Mouse (Mus musculus): ENCODE measurements around the gene Brpf3.
A peak's percentile ranks its signal among the peaks of the same experiment; 100 is the strongest.
"Not testable (repeated sequence)": the region's sequence is repeated elsewhere in the genome, so short reads cannot be mapped to it uniquely, and the experiment has no call there.

Gene Brpf3

DNA sequence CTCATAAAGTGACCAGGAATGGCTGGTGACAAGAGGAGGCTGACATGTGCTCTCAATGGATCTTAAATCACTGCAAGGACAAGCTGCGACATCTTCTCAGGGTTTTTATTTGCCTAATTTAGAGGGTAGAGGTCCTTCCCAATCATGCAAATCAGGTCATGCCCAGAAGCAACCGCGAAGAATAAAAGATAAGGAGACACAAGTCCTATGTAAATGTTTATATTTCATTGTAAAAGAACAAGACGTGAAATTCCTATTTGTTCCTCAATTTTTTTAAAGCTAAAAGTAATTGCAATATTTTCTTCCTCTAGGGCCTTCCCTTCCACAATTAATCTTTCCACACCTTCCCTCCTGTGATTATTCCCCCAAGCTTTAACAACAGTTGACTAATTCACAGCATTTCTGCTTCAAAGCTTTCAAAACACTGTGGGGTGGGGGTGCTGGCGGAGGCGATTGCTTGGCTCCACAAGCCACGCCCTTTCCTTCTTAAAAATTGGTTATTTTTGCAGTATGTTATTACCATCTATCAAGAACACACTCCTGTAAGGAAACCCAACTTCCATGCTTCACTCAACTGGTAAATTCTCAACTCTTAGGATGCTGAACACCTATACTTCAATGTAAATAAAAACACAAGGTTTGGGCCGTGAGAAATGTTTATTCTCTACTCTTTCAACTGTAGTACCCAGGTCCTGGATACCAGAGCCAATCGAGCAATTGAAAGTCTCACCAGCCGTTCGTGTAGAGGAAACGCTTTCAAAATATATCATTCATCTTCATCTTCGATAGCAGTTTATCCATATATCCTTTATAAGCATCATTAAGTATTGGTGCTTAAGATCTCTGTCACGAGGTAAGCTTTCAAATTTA lies 1.4 kb upstream of the Brpf3 start:
- DNase-seq (ENCODE audit: low spot score in 2 of 2), result no peak

DNA sequence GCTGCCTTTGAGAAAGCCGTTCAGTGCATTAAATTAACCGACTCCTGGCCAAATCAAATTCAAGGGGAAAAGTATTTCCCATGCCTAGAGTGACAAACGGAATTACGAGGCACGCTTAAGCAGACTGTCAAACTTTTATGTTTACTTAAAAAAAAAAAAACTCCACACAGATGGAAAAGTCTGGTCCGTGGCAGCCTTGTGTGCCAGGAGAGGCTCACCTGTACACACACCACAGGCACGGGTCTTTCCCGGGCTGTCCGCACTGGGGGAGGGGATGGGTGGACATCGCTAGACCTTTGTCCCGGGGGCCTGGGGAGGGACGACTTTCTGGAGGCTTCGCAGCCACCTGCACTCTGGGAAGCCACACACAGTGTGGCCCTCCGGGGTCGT lies 614 bp upstream of the Brpf3 start:
- peak in 1 of 2 experiments; percentile 16 for DNase-seq (ENCODE audit: low spot score in 2 of 2)

- DNase-seq (ENCODE audit: low spot score in 2 of 2), result peak; percentile 96 to 98
Observed at GRCm38 (mm10) chr17:28801474-28802005, 650 bp downstream of the Brpf3 start.

GRCm38 (mm10) chr17:28802006-28802481 lies 1.2 kb downstream of the Brpf3 start:
- DNase-seq (ENCODE audit: low spot score in 2 of 2), result no peak

DNA sequence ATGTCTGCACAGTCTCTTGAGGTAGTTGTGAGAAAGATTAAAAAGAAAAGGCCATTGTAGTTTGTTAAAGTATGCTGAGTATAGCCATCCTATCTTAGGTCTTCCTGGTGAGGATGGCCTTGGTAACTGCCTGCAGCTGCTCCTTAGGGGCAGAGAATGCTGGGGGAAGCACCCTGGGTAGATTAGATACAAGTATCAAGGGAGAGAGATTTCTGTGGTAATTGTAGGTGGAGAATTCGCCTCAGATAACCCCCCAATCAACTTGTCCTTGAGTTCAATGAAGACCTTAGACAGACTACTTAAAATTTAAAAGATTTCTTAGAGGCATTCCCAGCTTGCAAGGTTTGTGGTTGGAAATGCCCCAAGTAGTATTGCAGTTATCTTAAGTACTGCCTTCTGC lies 2.4 kb downstream of the Brpf3 start:
- no peak for DNase-seq (ENCODE audit: low spot score in 2 of 2)

DNA sequence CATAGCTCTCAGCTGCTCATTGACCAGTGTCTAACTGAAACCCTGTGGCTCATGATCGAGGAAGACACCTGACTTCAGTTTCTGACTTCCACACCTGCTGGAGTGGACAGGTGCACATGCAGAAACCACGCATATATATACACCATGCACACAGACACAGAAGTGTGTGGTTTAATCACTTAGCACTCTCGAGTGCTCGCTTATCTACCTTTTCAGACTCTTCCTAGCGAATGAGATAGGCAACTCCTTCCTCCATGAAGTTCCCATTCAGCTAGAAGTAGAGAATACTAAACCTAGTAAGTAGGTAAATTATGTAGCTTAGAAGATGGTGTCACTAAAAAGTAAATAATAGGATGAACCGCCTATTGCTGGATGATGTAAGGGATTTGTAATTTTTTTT lies 4.1 kb downstream of the Brpf3 start:
- no peak for DNase-seq (ENCODE audit: low spot score in 2 of 2)

GRCm38 (mm10) chr17:28806770-28807169 lies 5.9 kb downstream of the Brpf3 start:
- DNase-seq (ENCODE audit: low spot score in 2 of 2), result no peak

- no peak for DNase-seq (ENCODE audit: low spot score in 2 of 2)
Observed at GRCm38 (mm10) chr17:28808714-28809113, 7.8 kb downstream of the Brpf3 start.

- DNase-seq (ENCODE audit: low spot score in 2 of 2), result no peak
Observed at GRCm38 (mm10) chr17:28809175-28809831, 8.4 kb downstream of the Brpf3 start.

GRCm38 (mm10) chr17:28812345-28812744 lies 11.5 kb downstream of the Brpf3 start:
- DNase-seq (ENCODE audit: low spot score in 2 of 2), result no peak

DNA sequence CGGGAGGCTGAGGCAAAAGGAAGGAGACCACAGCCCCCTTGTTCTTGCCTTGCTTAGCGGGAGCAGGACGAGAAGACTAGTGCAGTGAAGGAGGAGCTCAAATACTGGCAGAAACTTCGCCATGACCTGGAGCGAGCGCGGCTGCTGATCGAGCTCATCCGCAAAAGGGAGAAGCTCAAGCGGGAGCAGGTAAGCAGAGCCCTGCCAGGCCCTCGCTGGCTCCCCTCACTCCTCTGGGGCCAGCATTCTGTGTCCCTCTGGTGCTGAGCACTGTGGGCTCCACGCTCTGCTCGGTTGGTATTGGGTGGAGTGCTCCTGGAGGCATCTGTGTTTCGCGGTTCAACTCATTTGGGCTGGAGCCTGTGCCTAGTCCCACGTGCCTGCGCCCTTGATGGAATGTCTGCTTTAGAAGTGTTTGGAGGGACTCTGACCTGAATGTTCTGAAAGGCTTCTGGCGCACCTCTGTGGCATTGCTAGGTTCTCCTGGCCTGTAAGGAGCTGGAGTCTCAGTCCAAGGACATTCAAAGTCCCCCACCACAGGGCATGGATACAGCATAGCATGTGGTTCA lies 13.7 kb downstream of the Brpf3 start:
- DNase-seq (ENCODE audit: low spot score in 2 of 2), result no peak

DNA sequence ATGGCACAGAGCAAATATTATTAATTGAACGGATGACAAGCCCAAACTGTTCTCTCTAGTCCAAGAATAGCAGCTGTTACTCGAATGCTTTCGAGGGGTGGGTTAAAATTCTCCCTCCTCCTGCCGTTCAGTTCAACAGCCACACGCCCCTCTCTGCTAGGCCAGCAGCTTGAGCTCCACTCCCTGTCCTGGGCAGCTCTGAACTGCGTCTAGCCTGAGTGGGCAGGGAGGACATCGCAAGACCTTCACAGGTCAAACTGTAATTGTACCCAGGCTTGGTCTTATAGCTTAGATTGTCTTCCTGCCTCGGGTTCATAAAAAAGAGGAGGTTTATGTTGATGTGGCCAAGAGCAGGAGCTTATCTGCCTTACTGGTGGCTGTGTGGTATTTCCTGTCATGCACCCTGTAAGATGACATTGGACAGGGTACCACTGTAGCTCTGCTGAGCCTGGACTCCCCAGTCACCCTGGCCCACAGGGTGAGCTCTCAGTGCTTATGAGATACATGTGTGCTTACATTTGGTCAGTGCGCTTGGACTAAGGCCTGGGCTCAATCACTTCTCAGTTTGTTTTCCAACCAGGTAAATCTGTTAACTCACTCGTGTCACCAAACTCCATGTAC lies 14.6 kb downstream of the Brpf3 start:
- DNase-seq (ENCODE audit: low spot score in 2 of 2), result no peak

DNA sequence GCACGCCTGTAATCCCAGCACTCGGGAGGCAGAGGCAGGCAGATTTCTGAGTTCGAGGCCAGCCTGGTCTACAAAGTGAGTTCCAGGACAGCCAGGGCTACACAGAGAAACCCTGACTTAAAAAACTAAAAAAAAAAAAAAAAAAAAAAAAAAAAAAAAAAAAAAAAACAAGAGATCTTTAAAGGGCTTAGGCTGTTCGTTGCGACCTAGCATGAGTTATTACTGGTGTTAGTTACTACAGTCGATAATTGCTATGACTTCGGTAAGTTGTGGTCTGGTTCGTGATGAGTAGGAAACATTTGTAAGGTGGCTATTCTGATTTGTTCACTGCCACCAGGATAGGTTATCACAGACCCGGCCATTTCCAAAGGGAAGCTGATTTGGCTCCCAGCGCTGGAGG lies 15.4 kb downstream of the Brpf3 start:
- not testable (repeated sequence) for DNase-seq (ENCODE audit: low spot score in 2 of 2)

- DNase-seq (ENCODE audit: low spot score in 2 of 2), result no peak
Observed at GRCm38 (mm10) chr17:28816875-28817811, 16.3 kb downstream of the Brpf3 start.

DNA sequence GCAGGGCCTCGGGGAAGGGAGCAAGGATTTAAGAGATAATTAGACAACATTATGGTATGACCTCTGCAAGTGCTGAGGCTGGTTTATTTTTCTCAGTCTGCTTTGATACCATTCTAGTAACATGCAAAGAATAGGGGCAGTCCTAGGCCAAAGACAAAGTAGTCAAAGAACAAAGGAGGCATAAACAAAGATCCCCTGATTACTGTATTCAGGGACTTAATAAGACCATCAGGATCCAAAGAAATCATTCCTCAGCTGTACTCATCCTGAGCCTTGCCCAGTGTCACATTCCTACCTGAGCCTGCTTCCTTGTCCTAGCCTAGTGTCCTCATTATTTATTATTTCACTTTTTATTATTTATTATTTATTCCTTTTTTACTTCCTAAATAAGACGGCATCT lies 19.3 kb downstream of the Brpf3 start:
- no peak for DNase-seq (ENCODE audit: low spot score in 2 of 2)

DNA sequence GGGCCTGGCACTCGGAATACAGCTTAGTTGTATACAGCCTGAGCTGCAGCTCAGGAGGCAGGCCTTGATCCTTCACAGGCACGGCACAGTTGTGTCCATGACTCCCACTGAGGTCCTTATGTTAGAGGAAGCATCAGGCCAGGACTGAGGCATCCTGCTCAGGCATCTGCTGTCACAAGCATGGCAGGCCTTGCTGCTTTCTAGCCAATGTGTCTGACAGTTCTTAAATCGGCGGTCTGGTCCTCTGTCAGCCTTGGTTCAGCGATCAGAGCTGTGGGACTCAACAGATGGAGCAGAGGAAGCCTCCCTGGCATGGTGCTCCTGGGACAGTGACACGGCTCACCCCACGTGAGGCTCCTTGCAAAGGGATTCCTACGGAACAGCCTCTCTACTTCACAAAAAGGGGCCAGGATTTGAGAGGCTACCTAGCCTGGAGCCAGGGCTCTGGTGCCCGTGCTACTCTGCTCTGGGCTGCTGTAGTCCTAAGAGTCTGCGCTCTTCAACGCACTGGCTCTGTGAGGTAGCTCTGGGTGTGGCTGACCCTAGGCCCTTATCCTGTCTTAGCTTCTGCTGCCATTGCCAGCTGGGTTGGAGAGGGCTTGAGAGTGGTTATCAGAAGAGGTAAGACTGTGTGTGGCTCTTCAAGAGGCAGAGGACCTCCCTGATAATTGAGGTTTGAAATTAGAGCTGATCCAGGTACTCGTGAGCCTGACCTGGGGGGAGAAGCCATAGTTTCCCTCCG lies 22.3 kb downstream of the Brpf3 start:
- DNase-seq (ENCODE audit: low spot score in 2 of 2), result no peak

DNA sequence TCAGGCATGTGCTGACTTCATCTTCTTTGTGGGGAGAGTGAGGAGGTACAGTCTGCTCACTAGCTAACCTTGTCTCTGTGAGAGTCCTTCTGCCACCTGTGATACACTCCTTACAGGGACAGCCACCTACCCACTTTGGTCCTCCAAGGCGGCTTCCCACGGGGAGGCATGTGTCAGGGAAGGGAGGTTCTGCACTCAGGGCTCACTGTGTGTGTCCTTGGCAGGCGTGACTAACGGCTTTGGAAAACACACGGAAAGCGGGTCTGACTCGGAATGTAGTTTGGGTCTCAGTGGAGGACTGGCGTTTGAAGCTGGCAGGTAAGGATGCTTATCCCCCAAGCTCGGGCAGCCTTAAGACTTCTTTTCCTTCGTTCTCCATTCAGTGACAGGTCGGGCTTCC lies 22.9 kb downstream of the Brpf3 start:
- no peak for DNase-seq (ENCODE audit: low spot score in 2 of 2)

- DNase-seq (ENCODE audit: low spot score in 2 of 2), result no peak
Observed at GRCm38 (mm10) chr17:28824896-28825295, 24.0 kb downstream of the Brpf3 start.

DNA sequence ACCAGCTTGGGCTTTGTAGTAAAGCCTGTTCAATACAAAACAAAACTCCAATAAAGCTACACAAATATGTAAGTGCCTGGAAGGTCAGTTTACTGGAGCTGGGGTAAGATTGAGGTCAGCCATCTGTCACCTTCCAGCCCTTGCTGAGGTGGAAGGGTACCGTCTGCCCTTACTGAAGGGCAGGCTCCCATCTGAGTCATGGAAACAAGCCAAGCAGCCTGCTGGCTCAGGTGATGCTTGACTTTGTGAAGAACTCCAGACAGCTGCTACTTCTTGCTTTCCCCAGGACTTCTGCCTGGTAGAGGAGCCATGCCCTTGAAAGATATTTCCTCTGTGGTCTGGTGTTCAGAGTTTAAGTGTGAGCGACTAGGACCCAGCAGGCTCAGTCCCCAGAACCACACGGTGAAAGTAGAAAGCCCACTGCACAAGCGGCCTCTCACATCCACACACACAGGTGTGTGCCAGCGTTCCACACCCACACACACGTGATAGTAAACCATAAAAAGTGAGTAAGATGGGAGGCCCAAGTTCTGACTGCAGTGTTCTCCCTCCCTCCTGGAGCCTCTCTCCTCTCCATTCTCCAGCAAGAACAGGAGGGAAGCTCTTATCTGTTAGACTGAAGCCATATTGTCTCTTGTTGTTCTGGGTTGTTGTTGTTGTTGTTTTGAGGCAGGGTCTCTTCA lies 24.6 kb downstream of the Brpf3 start:
- no peak for DNase-seq (ENCODE audit: low spot score in 2 of 2)
